Mouse (Mus musculus): ENCODE results near the gene Coq9.
A peak's percentile ranks its signal among the peaks of the same experiment; 100 is the strongest.

Gene Coq9

GRCm38 (mm10) chr8:94837662-94838574 is at the start of gene Coq9, which contains the start of gene Ciapin1:
Gene Coq9 (plus strand): TSS chr8:94838321.
Gene Ciapin1 (minus strand): TSS chr8:94838358.
- peak; percentile 98 for DNase-seq (ENCODE audit: low read depth, low spot score)

GRCm38 (mm10) chr8:94789256-94789955 is 48.7 kb upstream of the Coq9 start:
- no peak for DNase-seq (ENCODE audit: low read depth, low spot score)

- no peak for DNase-seq (ENCODE audit: low read depth, low spot score)
Observed at GRCm38 (mm10) chr8:94794368-94794767, 43.8 kb upstream of the Coq9 start.

- peak; percentile 58 for DNase-seq (ENCODE audit: low read depth, low spot score)
Observed at GRCm38 (mm10) chr8:94794782-94795181, 43.3 kb upstream of the Coq9 start.

GRCm38 (mm10) chr8:94800278-94800968 is 37.7 kb upstream of the Coq9 start:
- no peak for DNase-seq (ENCODE audit: low read depth, low spot score)

- DNase-seq (ENCODE audit: low read depth, low spot score) = peak; percentile 28
Observed at GRCm38 (mm10) chr8:94801293-94802095, 36.6 kb upstream of the Coq9 start.

- DNase-seq (ENCODE audit: low read depth, low spot score) = peak; percentile 65
Observed at GRCm38 (mm10) chr8:94802375-94802774, 35.7 kb upstream of the Coq9 start.

GRCm38 (mm10) chr8:94803551-94803950 is 34.6 kb upstream of the Coq9 start:
- peak; percentile 16 for DNase-seq (ENCODE audit: low read depth, low spot score)

GRCm38 (mm10) chr8:94804546-94805340 is 33.4 kb upstream of the Coq9 start:
- no peak for DNase-seq (ENCODE audit: low read depth, low spot score)

GRCm38 (mm10) chr8:94805811-94806210 is 32.3 kb upstream of the Coq9 start:
- DNase-seq (ENCODE audit: low read depth, low spot score) = no peak

- DNase-seq (ENCODE audit: low read depth, low spot score) = no peak
Observed at GRCm38 (mm10) chr8:94807506-94807905, 30.6 kb upstream of the Coq9 start.

- DNase-seq (ENCODE audit: low read depth, low spot score) = no peak
Observed at GRCm38 (mm10) chr8:94808372-94808771, 29.7 kb upstream of the Coq9 start.

GRCm38 (mm10) chr8:94810153-94810552 is 28.0 kb upstream of the Coq9 start, which contains the start of gene Ccl17:
Gene Ccl17 (plus strand): TSS chr8:94810453.
- no peak for DNase-seq (ENCODE audit: low read depth, low spot score)

- DNase-seq (ENCODE audit: low read depth, low spot score) = no peak
Observed at GRCm38 (mm10) chr8:94810855-94811254, 27.3 kb upstream of the Coq9 start.

- DNase-seq (ENCODE audit: low read depth, low spot score) = no peak
Observed at GRCm38 (mm10) chr8:94811654-94812053, 26.5 kb upstream of the Coq9 start.

GRCm38 (mm10) chr8:94812645-94813098 is 25.4 kb upstream of the Coq9 start:
- peak; percentile 88 for DNase-seq (ENCODE audit: low read depth, low spot score)

GRCm38 (mm10) chr8:94814556-94814955 is 23.6 kb upstream of the Coq9 start:
- DNase-seq (ENCODE audit: low read depth, low spot score) = peak; percentile 64

- peak; percentile 45 for DNase-seq (ENCODE audit: low read depth, low spot score)
Observed at GRCm38 (mm10) chr8:94817933-94818332, 20.2 kb upstream of the Coq9 start.

GRCm38 (mm10) chr8:94819671-94820179 is 18.4 kb upstream of the Coq9 start:
- DNase-seq (ENCODE audit: low read depth, low spot score) = no peak

- no peak for DNase-seq (ENCODE audit: low read depth, low spot score)
Observed at GRCm38 (mm10) chr8:94820553-94820952, 17.6 kb upstream of the Coq9 start.
